Mouse (Mus musculus) midbrain, embryonic 15.5 days (tissue): ENCODE data around the gene Gimap7. TPM values are rescaled to one million over a fixed set of nuclear protein-coding genes. Genes with fewer than 3 reads are reported as not detected.

Experiments
- ATAC-seq: fragments of 200-750 bp; cut with Nextera tagmentation; replicated peaks from 2 replicates; pipeline ENCODE4 v1.8.0; 2017; ENCODE audit warnings: moderate TSS enrichment
- H3K27ac ChIP-seq: fragments of 300-500 bp; sonication (generic); 2 replicates; pipeline ENCODE4 v1.5.1; 2015; ENCODE audit warnings: mild to moderate bottlenecking, inconsistent platforms
- H3K27me3 ChIP-seq: fragments of 300-500 bp; sonication (generic); replicated peaks from 2 replicates; pipeline ENCODE4 v1.6.1; 2015; ENCODE audit warnings: inconsistent platforms
- H3K36me3 ChIP-seq: fragments of 300-500 bp; sonication (generic); replicated peaks from 2 replicates; pipeline ENCODE4 v1.6.1; 2015; ENCODE audit warnings: inconsistent platforms
- H3K4me1 ChIP-seq: fragments of 300-500 bp; sonication (generic); 2 replicates; pipeline ENCODE4 v1.6.1; 2015; ENCODE audit warnings: inconsistent platforms
- H3K4me2 ChIP-seq: fragments of 300-500 bp; sonication (generic); 2 replicates; pipeline ENCODE4 v1.6.1; 2015; ENCODE audit warnings: inconsistent platforms, mild to moderate bottlenecking, moderate library complexity
- H3K4me3 ChIP-seq: fragments of 300-500 bp; sonication (generic); 2 replicates; pipeline ENCODE4 v1.5.1; 2015; ENCODE audit warnings: mild to moderate bottlenecking, inconsistent platforms
- H3K9ac ChIP-seq: fragments of 300-500 bp; sonication (generic); 2 replicates; pipeline ENCODE4 v1.6.1; 2015; ENCODE audit warnings: mild to moderate bottlenecking, inconsistent platforms
- H3K9me3 ChIP-seq: fragments of 300-500 bp; sonication (generic); 2 replicates; pipeline ENCODE4 v1.6.1; 2016; ENCODE audit warnings: inconsistent platforms
- WGBS: fragments of 180-500 bp; shearing (Covaris S2); methylation state at CpG from one replicate; pipeline ENCODE4 v1.1.7; 2015; ENCODE audit warnings: mixed read lengths; 5-methylcytosine and 5-hydroxymethylcytosine counted together
- polyA plus RNA-seq: library from polyadenylated mRNA; unstranded; fragments of >200 nt; fragmentation: Nextera tagmentation; extraction: Ambion mirVana; gene quantifications from 2 replicates; pipeline ENCODE4 v1.2.1, GENCODE M21; 2015

The Gimap7 gene
- polyA plus RNA-seq, 1 experiment from 2014 or later, result not detected

- H3K4me3 ChIP-seq, result no peak overlapping the region
- no peaks in the 10 kb centered on the region for H3K36me3 ChIP-seq
- no peak overlapping the region for H3K4me2 ChIP-seq
- no peaks in the 10 kb centered on the region for H3K9me3 ChIP-seq
- WGBS, result 78% methylated on average over 7 of the region's 7 CpGs
- peaks cover 14% of the 10 kb centered on the region for H3K27me3 ChIP-seq
- ATAC-seq, result no peak
- H3K4me1 ChIP-seq, result peaks cover 9% of the 10 kb centered on the region; the same call in 1 of the 2 replicates
- no peak overlapping the region for H3K9ac ChIP-seq
- no peak overlapping the region for H3K27ac ChIP-seq
Measured at GRCm38 (mm10) chr6:48747091-48747966, 28.9 kb downstream of the Gimap7 start.

- H3K9me3 ChIP-seq, result no peaks in the 10 kb centered on the region
- H3K36me3 ChIP-seq, result no peaks in the 10 kb centered on the region
- H3K9ac ChIP-seq, result no peak overlapping the region
- no peak overlapping the region for H3K4me3 ChIP-seq
- no peak overlapping the region for H3K27ac ChIP-seq
- ATAC-seq, result no peak
- H3K4me1 ChIP-seq, result no peaks in the 10 kb centered on the region
- 67% methylated on average over 7 of the region's 7 CpGs for WGBS
- H3K27me3 ChIP-seq, result no peaks in the 10 kb centered on the region
- H3K4me2 ChIP-seq, result no peak overlapping the region
Measured at GRCm38 (mm10) chr6:48763567-48764270, 45.3 kb downstream of the Gimap7 start.

- WGBS, result 94% methylated on average over 10 of the region's 10 CpGs
- no peak for ATAC-seq
- Histone ChIP-seq H3K4me1 (no peaks in the 10 kb centered on the region), H3K36me3 (no peaks in the 10 kb centered on the region), H3K27ac (no peak overlapping the region), H3K4me3 (no peak overlapping the region), H3K27me3 (no peaks in the 10 kb centered on the region), H3K9ac (no peak overlapping the region), H3K9me3 (no peaks in the 10 kb centered on the region), H3K4me2 (no peak overlapping the region)
Measured at GRCm38 (mm10) chr6:48764496-48764895, 46.1 kb downstream of the Gimap7 start.

GRCm38 (mm10) chr6:48768178-48768869, 49.9 kb downstream of the Gimap7 start:
- Histone ChIP-seq H3K9me3 (no peaks in the 10 kb centered on the region), H3K36me3 (no peaks in the 10 kb centered on the region), H3K27ac (no peak overlapping the region), H3K4me1 (0 out of 2 replicates have a peak, but pooled peaks cover 2% of the 10 kb centered on the region), H3K4me2 (no peak overlapping the region), H3K27me3 (no peaks in the 10 kb centered on the region), H3K9ac (no peak overlapping the region), H3K4me3 (no peak overlapping the region)
- 71% methylated on average over 9 of the region's 9 CpGs for WGBS
- ATAC-seq, result no peak

GRCm38 (mm10) chr6:48768933-48769332, 50.5 kb downstream of the Gimap7 start:
- H3K27ac ChIP-seq, result no peak overlapping the region
- 92% methylated on average over 3 of the region's 3 CpGs for whole genome bisulfite sequencing
- H3K36me3 ChIP-seq, result no peaks in the 10 kb centered on the region
- no peak overlapping the region for H3K4me2 ChIP-seq
- 0 out of 2 replicates have a peak, but pooled peaks cover 2% of the 10 kb centered on the region for H3K4me1 ChIP-seq
- H3K4me3 ChIP-seq, result no peak overlapping the region
- ATAC-seq, result no peak
- H3K9me3 ChIP-seq, result no peaks in the 10 kb centered on the region
- no peak overlapping the region for H3K9ac ChIP-seq
- H3K27me3 ChIP-seq, result no peaks in the 10 kb centered on the region

- WGBS, result 91% methylated on average over 3 of the region's 3 CpGs
- H3K4me1 ChIP-seq, result 0 out of 2 replicates have a peak, but pooled peaks cover 2% of the 10 kb centered on the region
- no peak within 1 kb of the TSS for H3K9ac ChIP-seq
- H3K27ac ChIP-seq, result no peak within 1 kb of the TSS
- H3K36me3 ChIP-seq, result no peaks in the 10 kb centered on the region
- H3K4me3 ChIP-seq, result no peak within 1 kb of the TSS
- no peaks in the 10 kb centered on the region for H3K27me3 ChIP-seq
- ATAC-seq, result no peak
- no peaks in the 10 kb centered on the region for H3K9me3 ChIP-seq
- no peak within 1 kb of the TSS for H3K4me2 ChIP-seq
Measured at GRCm38 (mm10) chr6:48770696-48771095, 52.3 kb downstream of the Gimap7 start, which contains the start of gene Gimap3. TSS of gene Gimap3 (minus strand) at chr6:48770851.

GRCm38 (mm10) chr6:48772030-48772429, 53.6 kb downstream of the Gimap7 start:
- H3K4me3 ChIP-seq, result no peak overlapping the region
- no peaks in the 10 kb centered on the region for H3K27me3 ChIP-seq
- WGBS, result 10% methylated on average over 8 of the region's 8 CpGs
- no peak overlapping the region for H3K27ac ChIP-seq
- H3K36me3 ChIP-seq, result no peaks in the 10 kb centered on the region
- ATAC-seq, result peak; percentile 72; the same call in 1 of the 2 replicates
- H3K4me2 ChIP-seq, result no peak overlapping the region
- H3K9ac ChIP-seq, result no peak overlapping the region
- 0 out of 2 replicates have a peak, but pooled peaks cover 2% of the 10 kb centered on the region for H3K4me1 ChIP-seq
- no peaks in the 10 kb centered on the region for H3K9me3 ChIP-seq

Other genes starting within 250 kb of the Gimap7 start
- 292 and 304 TPM in 2 replicates for gene Atp6v0e2, start 181.0 kb upstream of the Gimap7 start, polyA plus RNA-seq
- 27.9 and 28.5 TPM in 2 replicates for gene Lrrc61, start 163.8 kb upstream of the Gimap7 start, polyA plus RNA-seq
- gene Rarres2, start 145.8 kb upstream of the Gimap7 start, polyA plus RNA-seq, result 4.5 and 5.6 TPM in 2 replicates
- not detected in 2 replicates for gene Gm45021, start 129.0 kb upstream of the Gimap7 start, polyA plus RNA-seq
- 48.9 and 50.4 TPM in 2 replicates for gene Repin1, start 124.7 kb upstream of the Gimap7 start, polyA plus RNA-seq
- gene Gm44965, start 124.7 kb upstream of the Gimap7 start, polyA plus RNA-seq, result 0.88 TPM in 1 of 2 replicates, not detected in the other
- 16.3 and 16.8 TPM in 2 replicates for gene Zfp775, start 116.6 kb upstream of the Gimap7 start, polyA plus RNA-seq
- 20.9 and 23.8 TPM in 2 replicates for gene AI854703, start 91.9 kb upstream of the Gimap7 start, polyA plus RNA-seq
- gene Gimap8, start 71.4 kb upstream of the Gimap7 start, polyA plus RNA-seq, result 0.52 and 0.86 TPM in 2 replicates
- 1.5 and 1.7 TPM in 2 replicates for gene Gimap9, start 42.5 kb upstream of the Gimap7 start, polyA plus RNA-seq
- gene Gimap4, start 34.1 kb upstream of the Gimap7 start, polyA plus RNA-seq, result 0.68 and 1.5 TPM in 2 replicates
- 6.6 and 6.8 TPM in 2 replicates for gene Gimap6, start 10.4 kb upstream of the Gimap7 start, polyA plus RNA-seq
- gene Gm28053, start within 50 bp of the Gimap7 start, polyA plus RNA-seq, result 0.88 TPM in 1 of 2 replicates, not detected in the other
- gene Gimap1, start 20.4 kb downstream of the Gimap7 start, polyA plus RNA-seq, result 4.8 and 5.8 TPM in 2 replicates
- gene Gimap5, start 27.6 kb downstream of the Gimap7 start, polyA plus RNA-seq, result 0.71 and 1.6 TPM in 2 replicates
- not detected in 2 replicates for gene Gimap3, start 52.2 kb downstream of the Gimap7 start, polyA plus RNA-seq
- gene Tmem176a, start 122.3 kb downstream of the Gimap7 start, polyA plus RNA-seq, result 15.0 and 16.1 TPM in 2 replicates
- gene Tmem176b, start 122.9 kb downstream of the Gimap7 start, polyA plus RNA-seq, result 110 and 122 TPM in 2 replicates
- not detected in 2 replicates for gene Aoc1, start 154.3 kb downstream of the Gimap7 start, polyA plus RNA-seq
- gene 1600015I10Rik, start 211.3 kb downstream of the Gimap7 start, polyA plus RNA-seq, result not detected in 2 replicates